Mouse (Mus musculus) heart, embryonic 11.5 days (tissue): Measurements from ENCODE around the gene Sgms1. TPM values are rescaled to one million over a fixed set of nuclear protein-coding genes. Genes with fewer than 3 reads are reported as not detected.

Experiments used
- ATAC-seq: fragments of 200-750 bp; cut with Nextera tagmentation; replicated peaks from 2 replicates; pipeline ENCODE4 v1.8.0; 2017; ENCODE audit warnings: moderate library complexity; ENCODE audit not compliant: insufficient number of reproducible peaks, low FRiP score, low TSS enrichment
- H3K27ac ChIP-seq: fragments of 300-500 bp; sonication (generic); 2 replicates; pipeline ENCODE4 v1.5.1; 2014; ENCODE audit warnings: mild to moderate bottlenecking, low read depth, low read length
- H3K27me3 ChIP-seq: fragments of 300-500 bp; sonication (generic); 2 replicates; pipeline ENCODE4 v1.6.1; 2014; ENCODE audit warnings: mild to moderate bottlenecking, low read length, mixed read lengths; ENCODE audit not compliant: control insufficient read depth, insufficient read depth
- H3K36me3 ChIP-seq: fragments of 300-500 bp; sonication (generic); 2 replicates; pipeline ENCODE4 v1.6.1; 2014; ENCODE audit warnings: mild to moderate bottlenecking, low read length, moderate library complexity, mixed read lengths; ENCODE audit not compliant: control insufficient read depth, insufficient read depth
- H3K4me1 ChIP-seq: fragments of 300-500 bp; sonication (generic); 2 replicates; pipeline ENCODE4 v1.6.1; 2014; ENCODE audit warnings: low read length; ENCODE audit not compliant: control insufficient read depth, insufficient read depth
- H3K4me2 ChIP-seq: fragments of 300-500 bp; sonication (generic); 2 replicates; pipeline ENCODE4 v1.6.1; 2014; ENCODE audit warnings: mild to moderate bottlenecking, moderate library complexity
- H3K4me3 ChIP-seq: fragments of 300-500 bp; sonication (generic); 2 replicates; pipeline ENCODE4 v1.5.1; 2014; ENCODE audit warnings: low read depth, low read length
- H3K9ac ChIP-seq: fragments of 300-500 bp; sonication (generic); 2 replicates; pipeline ENCODE4 v1.6.1; 2014; ENCODE audit warnings: mild to moderate bottlenecking, low read depth, low read length, moderate library complexity
- H3K9me3 ChIP-seq: fragments of 300-500 bp; sonication (generic); replicated peaks from 2 replicates; pipeline ENCODE4 v1.6.1; 2016; ENCODE audit warnings: low read length; ENCODE audit not compliant: control insufficient read depth
- WGBS: fragments of 180-500 bp; shearing (Covaris S2); extraction: QIAGEN DNeasy Blood & Tissue Kit; methylation state at CpG from one replicate; pipeline ENCODE4 v1.1.7; 2014; ENCODE audit not compliant: insufficient replicate concordance; 5-methylcytosine and 5-hydroxymethylcytosine counted together
- polyA plus RNA-seq: library from polyadenylated mRNA; unstranded; fragments of >200 nt; fragmentation: Nextera tagmentation; extraction: Ambion mirVana; gene quantifications from 2 replicates; pipeline ENCODE4 v1.2.1, GENCODE M21; 2014

The Sgms1 gene
- polyA plus RNA-seq, 1 experiment from 2014 or later, result 36.8 TPM

- H3K9me3 ChIP-seq, result no peaks in the 10 kb centered on the region
- H3K4me3 ChIP-seq, result no peak overlapping the region
- ATAC-seq, result no peak
- H3K4me1 ChIP-seq, result peaks cover 10% of the 10 kb centered on the region; the same call in 1 of the 2 replicates
- no peaks in the 10 kb centered on the region for H3K27me3 ChIP-seq
- H3K9ac ChIP-seq, result no peak overlapping the region
- H3K4me2 ChIP-seq, result no peak overlapping the region
- no peaks in the 10 kb centered on the region for H3K36me3 ChIP-seq
- WGBS, result 74% methylated on average over 8 of the region's 8 CpGs
- no peak overlapping the region for H3K27ac ChIP-seq
These were observed 149.0 kb downstream of the Sgms1 start for GRCm38 (mm10) chr19:32240417-32240990.

GRCm38 (mm10) chr19:32239925-32240324 lies 149.6 kb downstream of the Sgms1 start:
- no peak for ATAC-seq
- Histone ChIP-seq H3K4me1 (peaks cover 10% of the 10 kb centered on the region; the same call in 1 of the 2 replicates), H3K36me3 (no peaks in the 10 kb centered on the region), H3K4me2 (no peak overlapping the region), H3K9ac (no peak overlapping the region), H3K27me3 (no peaks in the 10 kb centered on the region), H3K4me3 (no peak overlapping the region), H3K9me3 (no peaks in the 10 kb centered on the region), H3K27ac (no peak overlapping the region)
- 65% methylated on average over 4 of the region's 4 CpGs for WGBS

- WGBS, result 75% methylated on average over 5 of the region's 6 CpGs
- ATAC-seq, result no peak
These were observed 150.1 kb downstream of the Sgms1 start for GRCm38 (mm10) chr19:32239459-32239792.

GRCm38 (mm10) chr19:32238722-32239458 lies 150.6 kb downstream of the Sgms1 start:
- no peak overlapping the region for H3K4me2 ChIP-seq
- no peak overlapping the region for H3K4me3 ChIP-seq
- H3K4me1 ChIP-seq, result peaks cover 10% of the 10 kb centered on the region; the same call in 1 of the 2 replicates
- no peaks in the 10 kb centered on the region for H3K9me3 ChIP-seq
- no peak overlapping the region for H3K9ac ChIP-seq
- no peaks in the 10 kb centered on the region for H3K36me3 ChIP-seq
- H3K27me3 ChIP-seq, result no peaks in the 10 kb centered on the region
- 61% methylated on average over 11 of the region's 11 CpGs for WGBS
- ATAC-seq, result no peak
- H3K27ac ChIP-seq, result no peak overlapping the region

More at GRCm38 (mm10) chr19:32239459-32239792, 150.1 kb downstream of the Sgms1 start:
- H3K36me3 ChIP-seq, result no peaks in the 10 kb centered on the region
- H3K4me3 ChIP-seq, result no peak overlapping the region
- H3K27me3 ChIP-seq, result no peaks in the 10 kb centered on the region
- H3K4me1 ChIP-seq, result peaks cover 10% of the 10 kb centered on the region; the same call in 1 of the 2 replicates
- H3K9ac ChIP-seq, result no peak overlapping the region
- no peak overlapping the region for H3K4me2 ChIP-seq
- H3K9me3 ChIP-seq, result no peaks in the 10 kb centered on the region
- no peak overlapping the region for H3K27ac ChIP-seq

GRCm38 (mm10) chr19:32237685-32238084 lies 151.8 kb downstream of the Sgms1 start:
- no peak overlapping the region for H3K27ac ChIP-seq
- H3K9me3 ChIP-seq, result no peaks in the 10 kb centered on the region
- H3K36me3 ChIP-seq, result no peaks in the 10 kb centered on the region
- H3K27me3 ChIP-seq, result no peaks in the 10 kb centered on the region
- H3K4me2 ChIP-seq, result no peak overlapping the region
- H3K9ac ChIP-seq, result no peak overlapping the region
- peaks cover 10% of the 10 kb centered on the region; the same call in 1 of the 2 replicates for H3K4me1 ChIP-seq
- 63% methylated on average over 5 of the region's 5 CpGs for WGBS
- ATAC-seq, result no peak
- no peak overlapping the region for H3K4me3 ChIP-seq

GRCm38 (mm10) chr19:32237173-32237583 lies 152.3 kb downstream of the Sgms1 start:
- Histone ChIP-seq H3K27me3 (no peaks in the 10 kb centered on the region), H3K36me3 (no peaks in the 10 kb centered on the region), H3K4me3 (no peak overlapping the region), H3K9ac (no peak overlapping the region), H3K9me3 (no peaks in the 10 kb centered on the region), H3K27ac (no peak overlapping the region), H3K4me1 (peaks cover 6% of the 10 kb centered on the region; the same call in 1 of the 2 replicates), H3K4me2 (no peak overlapping the region)
- WGBS, result 72% methylated on average over 3 of the region's 3 CpGs
- no peak for ATAC-seq

GRCm38 (mm10) chr19:32234717-32235434 lies 154.6 kb downstream of the Sgms1 start:
- 78% methylated on average over 6 of the region's 6 CpGs for WGBS
- Histone ChIP-seq H3K36me3 (no peaks in the 10 kb centered on the region), H3K9me3 (no peaks in the 10 kb centered on the region), H3K4me1 (peaks cover 8% of the 10 kb centered on the region; the same call in 1 of the 2 replicates), H3K27ac (no peak overlapping the region), H3K4me2 (no peak overlapping the region), H3K9ac (no peak overlapping the region), H3K27me3 (no peaks in the 10 kb centered on the region), H3K4me3 (no peak overlapping the region)
- ATAC-seq, result no peak

- no peak for ATAC-seq
- H3K4me2 ChIP-seq, result no peak overlapping the region
- H3K27me3 ChIP-seq, result no peaks in the 10 kb centered on the region
- WGBS, result 78% methylated on average over 10 of the region's 10 CpGs
- H3K27ac ChIP-seq, result no peak overlapping the region
- H3K9ac ChIP-seq, result no peak overlapping the region
- H3K36me3 ChIP-seq, result no peaks in the 10 kb centered on the region
- H3K4me1 ChIP-seq, result peaks cover 6% of the 10 kb centered on the region; the same call in 1 of the 2 replicates
- H3K4me3 ChIP-seq, result no peak overlapping the region
- no peaks in the 10 kb centered on the region for H3K9me3 ChIP-seq
These were observed 158.2 kb downstream of the Sgms1 start for GRCm38 (mm10) chr19:32231292-32231691.
